Mouse (Mus musculus) induced T-regulatory cell, adult 2 months (primary cell): ENCODE results near the gene Gm14214.

Source experiments
- DNase-seq: peaks from one replicate; pipeline ENCODE4 v3.0.0-alpha.2; 2012; ENCODE audit warnings: low read depth

Gm14214 gene

DNA sequence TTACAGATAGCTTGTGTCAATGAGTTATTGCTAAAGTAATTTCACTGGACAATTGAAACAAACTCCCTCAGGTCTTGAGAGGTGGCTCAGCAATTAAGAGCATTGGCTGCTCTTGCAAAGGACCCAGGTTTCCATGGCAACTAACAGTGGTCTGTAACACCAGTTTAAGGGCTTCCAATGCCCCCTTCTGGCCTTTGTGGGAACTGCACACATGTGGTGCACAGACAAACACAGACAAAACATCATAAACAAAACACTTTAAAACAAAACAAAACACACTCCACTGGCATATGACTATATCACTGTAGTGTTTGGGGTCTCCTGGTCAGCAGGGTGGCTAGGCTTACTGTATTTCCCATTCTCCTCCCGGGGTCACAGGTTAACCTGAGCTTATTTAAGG lies 4.2 kb upstream of the Gm14214 start:
- peak; percentile 74 for DNase-seq

DNA sequence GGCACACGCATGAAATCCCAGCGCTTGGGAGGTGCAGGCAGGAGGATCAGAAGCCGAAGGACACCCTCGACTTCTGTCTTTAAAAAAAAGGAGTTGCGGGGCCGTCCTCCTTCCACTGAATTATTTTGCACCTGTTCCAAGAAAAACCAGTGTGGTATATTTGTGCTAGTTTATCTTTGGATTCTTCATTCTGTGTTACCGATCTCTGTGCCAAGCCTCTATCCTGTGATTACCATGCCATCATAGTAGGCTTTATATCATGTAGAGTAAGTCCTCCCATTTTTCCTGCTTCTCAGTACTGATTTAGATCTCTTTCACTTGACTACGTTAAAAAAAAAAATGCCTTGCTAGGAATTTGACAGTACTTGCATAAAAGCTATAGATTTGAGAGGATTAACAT lies 1.8 kb upstream of the Gm14214 start:
- no peak for DNase-seq

DNA sequence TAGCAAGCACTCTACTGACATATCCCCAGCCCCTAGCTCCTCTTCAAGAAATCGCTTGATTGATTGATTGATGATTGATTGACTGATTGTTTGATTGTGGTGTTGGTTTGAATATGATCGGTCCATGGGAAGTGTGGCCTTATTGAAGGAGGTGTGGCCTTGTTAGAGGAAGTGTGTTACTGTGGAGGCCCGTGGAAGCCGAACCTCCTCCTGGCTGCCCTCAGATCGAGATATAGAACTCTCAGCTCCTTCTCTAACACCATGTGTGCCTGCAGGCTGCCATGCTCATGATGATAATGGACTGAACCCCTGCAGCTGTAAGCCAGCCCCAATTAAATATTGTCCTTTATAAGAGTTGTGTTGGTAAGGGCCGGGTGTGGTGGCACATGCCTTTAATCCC lies 2.8 kb downstream of the Gm14214 start:
- no peak for DNase-seq

DNA sequence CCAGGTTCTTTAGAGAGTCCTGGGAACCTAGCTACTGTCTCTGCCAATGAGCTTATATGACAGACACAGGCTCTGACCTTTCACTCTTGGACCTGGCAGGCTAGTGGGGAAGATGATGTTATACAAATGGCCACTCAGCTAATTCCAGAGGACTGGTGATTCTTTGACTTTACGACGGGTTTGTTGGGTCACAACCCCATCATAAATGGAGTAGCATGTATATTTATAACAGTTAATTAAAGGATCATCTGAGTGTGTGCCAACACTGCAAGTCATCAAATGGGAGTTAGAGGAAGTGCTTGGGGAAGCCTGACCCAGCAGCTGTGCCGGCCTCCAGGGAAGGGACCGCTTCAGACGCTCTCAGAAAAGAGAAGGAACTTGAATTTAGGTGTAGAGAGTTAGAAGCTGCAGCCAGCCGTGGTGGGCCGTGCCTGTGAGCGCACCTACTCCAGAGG lies 4.2 kb downstream of the Gm14214 start:
- DNase-seq = no peak

DNA sequence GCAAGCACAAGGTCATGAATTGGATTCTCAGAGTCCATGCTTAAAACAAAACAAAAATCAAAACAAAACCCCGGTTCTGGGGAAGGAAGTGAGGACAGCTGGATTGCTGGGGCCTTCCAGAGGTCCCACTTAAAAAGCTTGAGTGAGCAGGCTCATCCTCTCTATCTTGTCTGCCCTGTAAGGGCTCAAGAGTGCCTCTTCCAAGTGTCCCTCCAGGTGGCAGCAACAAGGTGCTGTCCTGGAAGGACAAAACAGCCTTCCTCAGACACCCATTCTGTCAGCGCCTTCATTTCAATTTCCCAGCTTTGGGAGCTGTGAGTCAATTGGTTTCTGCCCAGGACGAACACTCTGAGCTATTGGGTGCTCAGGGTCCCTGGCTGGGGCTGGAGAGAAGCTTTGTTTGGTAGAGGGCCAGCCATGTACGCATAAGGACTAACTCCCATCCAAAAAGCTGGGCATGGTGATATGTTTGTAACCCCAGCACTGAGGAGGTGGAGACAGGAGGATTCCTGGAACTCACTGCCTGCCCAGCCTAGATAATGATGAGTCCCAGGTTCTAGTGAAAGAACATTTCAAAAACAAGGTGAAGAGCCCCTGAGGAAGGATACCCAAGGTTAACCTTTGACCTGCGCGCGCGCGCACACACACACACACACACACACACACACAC lies 4.9 kb downstream of the Gm14214 start:
- peak; percentile 19 for DNase-seq

DNA sequence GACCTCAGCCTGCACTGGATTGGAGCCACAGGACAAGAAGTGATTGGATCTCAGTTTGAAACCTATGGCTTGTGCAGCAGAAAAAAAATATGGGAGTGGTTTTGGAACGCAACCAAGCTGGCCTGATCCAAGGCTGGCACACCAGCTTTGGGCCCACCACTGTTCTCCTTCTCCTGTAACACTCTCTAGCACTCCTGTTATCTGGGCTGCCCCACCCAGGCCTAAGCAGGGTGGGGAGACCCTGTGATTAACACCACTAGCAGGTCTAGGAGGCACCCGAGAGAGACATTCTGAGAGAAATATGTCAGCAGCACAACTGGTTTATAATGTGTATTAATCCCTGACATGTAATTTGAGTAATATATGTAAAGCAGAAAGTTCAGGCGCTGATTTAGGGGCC lies 6.6 kb downstream of the Gm14214 start:
- DNase-seq = no peak

DNA sequence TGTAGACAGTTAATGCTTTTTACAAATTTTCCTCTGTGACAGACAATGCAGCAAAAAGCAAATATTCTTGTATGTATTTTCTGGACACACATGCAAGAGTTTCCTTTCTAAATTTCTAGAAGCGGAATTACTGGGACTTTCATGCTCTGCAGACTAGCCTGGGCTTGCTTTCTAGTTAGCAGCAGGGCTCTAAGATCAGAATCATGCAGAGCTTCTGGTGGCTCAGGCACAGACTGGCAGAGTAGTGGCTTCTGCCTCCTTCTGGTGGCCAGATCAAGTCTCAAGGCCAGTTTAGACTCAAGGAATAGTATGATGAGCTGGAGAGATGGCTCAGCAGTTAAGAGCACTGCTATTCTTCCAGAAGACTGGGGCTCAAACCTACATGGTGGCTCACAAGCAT lies 11.4 kb downstream of the Gm14214 start:
- no peak for DNase-seq

DNA sequence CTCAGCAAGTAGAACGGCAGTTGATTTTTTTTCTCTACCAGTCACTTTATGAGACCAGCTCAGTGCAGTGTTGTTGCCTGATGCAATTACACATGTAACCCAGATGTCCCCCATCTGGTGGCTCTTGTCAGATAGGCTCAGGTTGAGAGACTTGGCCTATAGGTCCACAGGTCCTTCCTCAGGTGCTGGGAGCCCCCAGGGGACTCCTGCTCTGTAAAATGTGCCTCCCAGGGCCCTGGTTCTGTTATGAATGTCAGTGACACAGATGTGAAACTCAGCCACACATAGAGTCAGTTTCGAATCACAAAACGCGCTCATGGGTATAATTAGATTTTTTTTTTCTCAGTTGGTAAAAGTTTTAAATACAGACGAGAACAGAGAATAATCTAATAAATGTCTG lies 12.1 kb downstream of the Gm14214 start:
- no peak for DNase-seq

DNA sequence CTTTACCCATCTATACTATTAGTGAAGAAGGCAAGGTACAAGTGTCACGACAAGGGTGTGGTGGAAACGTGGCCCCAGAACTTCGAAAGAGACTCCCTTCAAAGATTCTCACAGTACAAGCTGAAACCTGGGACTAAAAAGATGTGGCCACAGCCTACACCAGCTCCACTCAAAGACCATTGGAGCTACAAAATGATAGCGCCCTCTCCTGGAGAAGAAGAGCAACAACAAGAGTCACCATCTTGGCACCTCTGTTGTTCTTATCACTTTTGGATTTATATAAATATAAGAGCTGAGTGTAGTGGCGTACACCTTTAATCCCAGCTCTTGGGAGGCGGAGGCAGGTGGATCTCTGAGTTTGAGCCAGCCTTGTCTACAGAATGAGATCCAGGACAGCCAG lies 14.0 kb downstream of the Gm14214 start:
- DNase-seq = peak; percentile 49

DNA sequence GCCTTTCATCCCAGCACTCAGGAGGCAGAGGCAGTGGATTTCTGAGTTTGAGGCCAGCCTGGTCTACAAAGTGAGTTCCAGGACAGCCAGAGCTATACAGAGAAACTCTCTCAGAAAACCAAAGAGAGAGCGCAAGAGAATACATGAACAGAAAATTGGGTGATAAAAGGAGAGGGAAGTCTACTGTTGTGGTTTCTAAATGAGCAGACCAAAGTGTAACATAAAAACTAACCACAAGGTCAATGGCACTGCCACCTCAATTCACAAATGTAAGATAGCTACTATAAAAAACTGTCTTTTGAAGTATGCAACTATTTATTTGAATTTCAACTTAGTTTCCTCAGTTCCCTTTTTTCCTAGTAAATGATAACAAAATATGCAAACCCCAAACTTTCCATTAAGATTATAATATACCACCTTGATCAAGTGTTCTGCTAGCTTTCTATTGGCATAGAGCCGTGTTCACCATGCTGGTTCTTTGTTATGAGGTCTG lies 15.7 kb downstream of the Gm14214 start:
- peak; percentile 33 for DNase-seq

DNA sequence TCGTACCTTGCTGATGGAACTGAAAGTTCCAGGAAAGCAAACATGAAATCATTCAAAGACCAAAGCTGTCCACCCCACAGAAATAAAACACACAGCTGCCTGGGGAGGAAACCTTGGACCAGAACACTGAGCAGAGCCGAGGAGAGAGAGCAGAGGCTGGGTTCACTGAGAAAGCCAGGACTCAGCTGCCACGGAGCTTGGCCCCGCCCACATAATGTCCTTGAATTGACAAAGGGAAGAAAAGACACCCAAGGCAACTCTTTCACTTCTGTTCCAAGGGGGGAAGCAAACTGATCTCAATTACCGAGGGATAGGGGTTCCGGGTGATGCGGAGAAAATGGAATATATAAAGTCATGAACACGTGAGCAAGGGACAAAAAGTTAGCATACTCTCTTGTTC lies 17.9 kb downstream of the Gm14214 start:
- no peak for DNase-seq

DNA sequence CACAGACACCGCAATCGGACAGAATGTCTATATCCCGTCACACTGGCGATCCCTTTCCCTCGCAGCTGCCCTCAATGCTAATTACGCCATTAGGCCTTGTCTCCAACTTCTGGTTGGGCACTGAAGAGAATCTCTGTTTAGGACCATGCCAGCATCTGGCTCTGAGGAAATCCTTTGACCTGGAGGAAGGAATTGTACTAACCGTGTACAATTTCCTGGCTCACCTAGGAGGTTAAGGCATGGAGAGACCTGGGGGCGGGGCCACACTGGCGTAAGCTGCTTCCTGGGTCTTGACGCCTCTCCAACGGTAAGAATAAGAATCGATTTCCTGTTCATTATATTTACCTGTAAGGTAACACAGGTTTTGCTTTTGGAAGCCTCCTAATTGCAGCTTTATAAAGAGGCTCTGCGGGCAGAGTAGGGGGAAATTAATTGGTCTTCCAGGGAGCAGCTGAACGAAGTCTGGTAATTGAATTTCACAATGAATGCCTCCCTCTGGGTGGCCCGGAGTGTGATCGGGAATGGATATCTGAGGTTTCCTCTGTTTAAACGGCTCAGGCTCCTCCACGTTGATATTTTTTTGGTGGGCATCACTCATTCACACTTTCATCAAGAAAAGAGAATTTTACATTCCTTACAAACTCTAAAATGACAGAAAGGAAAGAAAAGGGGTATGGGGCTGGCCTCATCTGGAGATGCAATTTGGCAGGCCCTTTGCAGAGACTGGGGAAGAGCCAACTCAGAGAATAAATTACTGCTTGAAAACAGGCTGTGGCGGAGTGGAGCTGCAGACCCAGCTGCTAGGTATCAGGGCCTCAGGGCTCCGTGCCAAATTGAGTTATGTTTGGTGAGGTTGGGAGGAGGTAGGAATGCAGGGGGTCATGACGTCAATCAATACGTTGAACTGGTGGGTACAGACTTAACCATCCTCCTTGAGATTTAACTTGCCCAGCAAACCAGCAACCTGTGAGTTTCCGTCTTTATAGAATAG lies 20.5 kb downstream of the Gm14214 start:
- no peak for DNase-seq

DNA sequence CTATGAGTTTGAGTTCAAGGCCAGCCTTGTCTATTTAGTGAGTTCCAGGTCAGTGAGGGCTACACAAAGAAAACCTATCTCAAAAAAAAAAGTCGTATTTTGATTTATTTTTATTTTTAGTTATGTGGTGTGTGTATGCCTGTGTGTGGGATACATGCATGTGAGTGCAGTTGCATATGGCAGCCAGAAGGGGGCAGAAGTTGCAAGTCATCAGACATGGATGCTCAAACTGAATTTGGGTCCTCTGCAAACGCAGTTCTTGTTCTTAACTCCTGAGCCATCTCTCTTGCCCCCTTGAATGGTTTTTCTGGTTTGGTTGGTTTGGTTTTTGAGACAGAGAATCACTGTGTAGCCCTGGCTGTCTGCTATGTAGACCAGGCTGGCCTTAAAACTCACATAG lies 21.4 kb downstream of the Gm14214 start:
- peak; percentile 31 for DNase-seq

DNA sequence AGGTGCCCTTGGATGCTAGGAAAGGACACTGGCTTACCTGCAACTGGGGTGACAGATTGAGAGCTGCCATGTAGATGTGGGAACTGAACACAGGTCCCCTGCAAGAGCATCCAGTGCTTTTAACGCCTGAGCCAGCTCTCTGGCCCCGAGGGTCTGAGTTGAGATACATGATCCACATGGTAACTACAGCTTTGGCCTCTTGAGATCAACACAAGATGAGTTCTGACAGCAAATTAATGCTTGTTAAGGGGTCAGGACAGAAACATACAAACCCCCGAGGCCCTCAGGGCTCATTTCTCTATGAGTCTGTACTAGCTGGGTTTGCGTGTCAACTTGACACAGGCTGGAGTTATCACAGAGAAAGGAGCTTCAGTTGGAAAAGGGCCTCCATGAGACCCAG lies 25.9 kb downstream of the Gm14214 start:
- no peak for DNase-seq

DNA sequence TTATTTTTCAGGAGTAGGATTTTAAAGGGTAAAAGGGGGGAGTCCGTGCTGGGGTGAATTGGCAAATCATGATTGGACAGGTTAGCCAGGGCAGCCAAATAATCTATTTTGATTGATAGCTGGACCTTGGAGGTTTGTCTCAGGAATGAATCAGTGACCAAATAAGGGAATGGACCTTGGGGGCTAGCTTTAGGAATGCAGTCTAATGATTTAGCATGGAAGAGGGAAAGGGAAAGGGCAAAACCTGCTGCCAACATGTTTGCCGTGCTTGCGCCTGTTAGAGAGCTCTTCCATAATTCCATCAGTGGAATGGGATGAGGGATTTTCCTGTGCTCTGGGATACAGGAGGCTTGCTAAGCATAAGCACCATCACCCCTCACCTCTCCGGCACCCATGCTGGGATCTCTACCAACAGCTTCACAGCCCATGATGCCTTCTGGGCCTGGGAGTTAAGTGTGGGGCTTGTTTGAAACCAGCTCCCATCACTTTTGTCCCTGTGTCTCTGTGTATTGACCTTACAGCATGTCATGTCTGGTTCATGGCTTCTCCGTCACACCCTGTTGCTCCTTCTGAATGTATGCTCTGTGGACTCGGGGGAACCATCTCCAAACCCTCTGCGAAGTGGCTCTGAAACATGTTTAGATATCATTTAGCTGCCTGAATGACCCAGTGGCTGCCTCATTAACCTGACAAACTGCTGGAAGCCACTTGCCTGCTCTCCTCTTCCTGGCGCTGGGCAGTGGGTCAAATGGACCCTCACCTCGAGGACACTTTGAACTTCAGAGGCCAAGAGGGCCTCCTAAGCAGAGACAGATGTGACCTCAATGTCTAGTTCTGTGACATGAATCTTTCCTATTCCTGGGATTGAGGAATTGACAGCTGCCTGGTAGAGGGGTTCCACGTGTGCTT lies 26.7 kb downstream of the Gm14214 start:
- no peak for DNase-seq

DNA sequence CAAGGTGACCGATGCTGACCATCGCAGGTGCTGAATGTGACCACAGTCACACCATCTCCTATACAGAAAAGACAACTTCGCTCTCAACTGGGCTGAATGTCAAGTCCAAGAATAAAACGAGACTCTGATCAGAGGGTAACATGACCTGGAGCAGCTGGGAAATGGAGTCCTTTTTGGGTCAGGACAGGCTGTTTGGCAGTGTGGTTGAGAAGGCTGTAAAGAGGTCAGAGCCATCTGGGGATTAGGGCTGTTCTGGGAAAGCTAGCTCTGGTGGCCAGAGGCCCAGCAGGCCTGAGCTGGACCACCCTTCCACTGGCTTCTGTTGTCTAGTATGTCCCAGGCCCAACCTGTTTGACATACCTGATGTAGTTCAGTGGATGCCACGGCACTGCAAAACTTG lies 31.2 kb downstream of the Gm14214 start:
- no peak for DNase-seq

DNA sequence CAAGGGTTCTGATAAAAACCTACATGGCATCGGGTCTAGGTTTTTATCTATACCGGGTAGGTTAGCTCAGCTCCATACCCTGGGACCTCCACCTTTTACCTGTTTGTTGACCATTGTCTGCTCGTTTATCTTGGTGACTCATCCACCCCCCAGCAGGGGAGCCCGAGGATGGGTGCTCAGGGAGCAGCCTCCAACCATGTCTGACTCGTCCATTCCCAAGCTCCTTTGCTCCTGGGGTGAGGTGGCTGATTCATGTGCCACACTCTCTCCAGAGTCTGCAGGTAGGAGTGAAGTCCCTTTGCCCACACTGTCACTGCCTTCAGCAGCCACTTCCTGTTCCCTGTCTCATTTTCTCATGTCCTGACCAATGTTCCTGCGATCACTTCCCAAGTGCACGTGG lies 33.8 kb downstream of the Gm14214 start:
- no peak for DNase-seq

DNA sequence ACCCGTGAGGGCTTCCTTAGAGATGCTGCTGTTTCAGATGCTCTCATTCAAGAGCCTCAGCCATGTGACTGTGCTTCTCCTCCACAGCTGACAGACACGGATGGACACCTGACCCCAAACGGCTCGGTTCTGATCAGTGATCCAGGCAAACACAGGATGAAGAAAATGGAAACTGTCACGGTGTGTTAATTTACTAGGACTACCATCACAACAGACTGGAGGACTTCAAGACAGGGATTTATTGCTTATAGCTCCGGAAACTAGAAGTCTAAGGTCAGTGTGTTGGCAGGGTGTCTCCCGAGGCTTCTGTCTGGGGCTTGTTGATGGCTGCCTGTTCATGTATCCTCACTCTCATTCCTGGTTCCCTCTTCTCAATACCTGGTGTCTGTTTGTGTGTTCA lies 34.4 kb downstream of the Gm14214 start:
- DNase-seq = no peak

DNA sequence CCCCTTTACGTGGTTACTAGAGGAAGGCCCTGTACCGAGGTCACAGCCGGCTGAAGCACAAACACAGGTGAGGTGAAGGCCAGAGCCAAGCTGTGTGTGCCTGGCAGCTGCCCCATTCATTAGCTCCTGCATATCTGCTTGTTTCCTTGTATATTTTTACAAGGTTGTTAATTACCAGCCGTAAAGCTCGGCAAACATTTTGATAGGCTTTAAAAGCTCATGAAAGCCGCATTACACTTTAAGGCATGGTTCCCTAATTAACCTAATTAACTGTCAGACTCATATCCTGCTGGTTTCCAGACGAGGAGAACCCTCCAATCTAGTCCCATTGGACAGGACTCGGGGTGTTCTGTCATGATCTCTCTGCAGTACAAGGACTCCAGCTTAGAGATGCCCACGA lies 34.9 kb downstream of the Gm14214 start:
- DNase-seq = no peak

DNA sequence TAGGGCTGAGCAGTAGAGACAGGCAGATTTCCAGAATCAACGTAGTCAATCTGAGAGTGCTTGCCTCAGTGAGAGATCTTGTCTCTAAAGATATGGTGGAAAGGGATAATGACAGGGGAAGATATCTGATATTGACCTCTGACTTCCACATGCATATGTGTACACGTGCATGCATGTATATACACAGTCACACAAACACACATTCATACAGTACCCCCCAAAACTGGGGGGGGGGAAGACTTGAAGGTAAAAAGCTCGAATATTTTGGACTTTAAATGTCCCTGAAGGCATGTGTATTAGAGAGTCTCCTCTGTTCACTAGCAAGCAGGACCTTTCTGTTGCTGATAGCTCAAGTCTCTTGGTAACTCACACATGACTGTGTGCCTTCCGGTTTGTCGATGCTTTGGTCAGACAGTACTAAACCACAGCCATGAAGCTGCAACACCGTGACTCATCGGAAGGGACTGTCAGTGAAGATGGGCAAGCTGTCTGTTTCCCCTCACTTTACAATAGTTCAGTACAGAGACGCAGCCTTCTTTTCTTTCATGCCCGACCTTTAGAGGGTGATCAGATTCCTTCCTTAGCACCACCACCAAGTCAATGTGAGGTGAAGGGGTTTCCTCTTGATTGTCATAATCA lies 37.2 kb downstream of the Gm14214 start:
- peak; percentile 61 for DNase-seq

DNA sequence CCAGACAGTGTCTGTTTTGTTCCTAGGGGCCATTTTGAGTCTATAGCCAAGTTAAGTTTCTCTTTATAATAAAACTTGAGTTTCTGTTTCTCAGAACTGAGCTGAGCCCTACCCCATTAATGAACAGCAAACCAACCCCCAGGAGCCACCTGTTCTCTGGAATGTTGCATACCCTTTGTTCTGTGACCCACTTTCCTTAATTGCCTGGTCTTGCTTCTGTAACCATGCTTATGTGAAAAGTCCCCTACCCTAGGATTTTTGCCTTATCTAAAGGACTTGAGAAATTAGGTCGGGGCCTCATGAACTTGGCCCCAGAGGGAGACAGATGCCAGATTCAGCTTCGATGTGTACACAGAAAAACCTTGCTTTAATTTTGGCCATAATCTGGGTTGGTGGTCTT lies 37.9 kb downstream of the Gm14214 start:
- peak; percentile 12 for DNase-seq

DNA sequence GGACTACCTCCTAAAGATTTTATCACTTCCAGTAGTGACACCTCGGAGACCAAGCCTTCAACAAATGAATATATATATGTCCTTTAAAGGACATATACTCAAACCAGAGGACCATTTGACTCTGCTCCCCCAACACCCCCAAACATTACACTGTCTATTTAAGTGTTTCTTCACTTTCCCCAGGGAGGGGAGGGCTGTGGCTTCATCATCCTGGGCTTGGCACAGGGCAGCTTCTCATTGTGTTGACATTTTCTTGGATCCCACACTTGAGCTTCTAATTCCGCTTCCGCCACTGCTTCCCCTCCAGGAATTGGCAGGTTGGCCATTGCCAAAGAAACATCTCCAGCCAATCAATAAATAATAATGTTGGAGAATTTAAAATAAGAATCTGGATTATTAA lies 39.0 kb downstream of the Gm14214 start:
- no peak for DNase-seq
